Mouse (Mus musculus) kidney, adult 2 months (tissue): Measurements from ENCODE around the gene Nr4a2. TPM values are rescaled to one million over a fixed set of nuclear protein-coding genes. Genes with fewer than 3 reads are reported as not detected.

Experiments
- DNase-seq: peaks from one replicate; pipeline ENCODE4 v3.0.0; 2021
- H3K27ac ChIP-seq: fragments of 200-500 bp; 2 replicates; pipeline ENCODE4 v1.5.1; 2012; ENCODE audit warnings: low read depth, low read length, control low read depth, inconsistent platforms; ENCODE audit not compliant: insufficient read depth
- H3K27me3 ChIP-seq: fragments of 200-500 bp; replicated peaks from 2 replicates; pipeline ENCODE4 v1.6.1; 2012; ENCODE audit warnings: mild to moderate bottlenecking, moderate library complexity, low read length, inconsistent platforms; ENCODE audit not compliant: control insufficient read depth, insufficient read depth
- H3K36me3 ChIP-seq: fragments of 200-500 bp; 2 replicates; pipeline ENCODE4 v1.6.1; 2012; ENCODE audit warnings: mild to moderate bottlenecking, moderate library complexity, low read length, inconsistent platforms; ENCODE audit not compliant: control insufficient read depth, insufficient read depth
- H3K4me1 ChIP-seq: fragments of 200-500 bp; 2 replicates; pipeline ENCODE4 v1.6.1; 2011; ENCODE audit warnings: low read length; ENCODE audit not compliant: control insufficient read depth, insufficient read depth
- H3K4me3 ChIP-seq: fragments of 200-500 bp; 2 replicates; pipeline ENCODE4 v1.5.1; 2011; ENCODE audit warnings: mild to moderate bottlenecking, low read depth, low read length, control low read depth; ENCODE audit not compliant: insufficient read depth
- CTCF ChIP-seq: fragments of 200-500 bp; conservative IDR thresholded peaks from 2 replicates; pipeline ENCODE4 v1.5.1; 2011; ENCODE audit warnings: low read depth, mild to moderate bottlenecking, control low read depth, low read length, moderate library complexity, mixed read lengths; ENCODE audit not compliant: insufficient read depth, insufficient read length
- POLR2A ChIP-seq: fragments of 200-500 bp; IDR thresholded peaks from one replicate; pipeline ENCODE4 v1.6.1; 2011; ENCODE audit warnings: low read depth, low read length, control low read depth
- WGBS: fragments of 180-500 bp; shearing (Covaris S2); methylation state at CpG from one replicate; pipeline ENCODE4 v1.1.7; 2018; 5-methylcytosine and 5-hydroxymethylcytosine counted together
- polyA plus RNA-seq: library from polyadenylated mRNA; depleted of rRNA; stranded (reverse); fragments of >200 nt; gene quantifications from 2 replicates; pipeline ENCODE4 v1.2.3, GENCODE M21; 2012

The Nr4a2 gene
- polyA plus RNA-seq, 1 experiment, result 1.0 TPM

DNA sequence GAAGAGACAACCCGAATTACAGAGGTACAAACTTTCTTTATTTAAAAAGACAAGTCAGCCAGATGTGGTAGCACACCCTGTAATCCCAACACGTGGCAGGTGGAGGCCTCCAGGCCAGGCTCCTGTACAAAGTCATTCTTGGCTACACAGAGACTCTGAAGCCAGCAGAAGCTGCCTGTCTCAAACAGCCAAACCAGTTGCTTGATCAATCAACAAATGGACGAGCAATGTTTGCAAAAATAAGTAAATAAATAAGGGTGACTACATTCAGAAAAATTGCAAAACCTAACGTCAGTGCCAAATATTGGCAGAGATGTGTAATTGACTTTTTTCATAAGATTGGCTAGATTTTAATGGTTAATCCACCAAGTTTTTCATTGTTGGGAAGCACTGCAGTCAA is 3.7 kb upstream of the Nr4a2 start:
- Histone ChIP-seq H3K4me3 (no peak overlapping the region), H3K27me3 (no peaks in the 10 kb centered on the region), H3K36me3 (no peaks in the 10 kb centered on the region), H3K4me1 (no peaks in the 10 kb centered on the region), H3K27ac (no peak overlapping the region)
- TF ChIP-seq CTCF, result no peak
- no peak for TF ChIP-seq POLR2A
- WGBS, result 76% methylated on average over 4 of the region's 4 CpGs
- DNase-seq, result no peak

DNA sequence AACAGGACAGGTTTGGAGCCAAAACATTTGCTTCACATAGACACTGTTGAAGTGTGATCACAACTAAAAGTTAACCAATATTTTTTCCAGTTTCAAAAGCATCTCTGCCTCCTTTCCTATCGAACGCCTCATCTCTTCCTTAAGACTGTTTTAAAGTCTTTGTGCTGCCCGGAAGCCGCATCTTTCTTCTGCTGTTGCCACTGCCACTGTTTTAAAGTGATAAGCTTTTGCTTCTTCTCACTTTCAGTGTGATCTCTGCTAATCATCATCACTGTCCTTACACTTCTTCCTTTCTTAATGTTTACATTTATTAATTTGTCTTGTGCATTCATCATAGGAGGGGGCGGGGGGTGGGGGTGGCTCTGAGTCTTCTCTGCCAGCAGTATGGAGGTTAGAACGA is 2.1 kb upstream of the Nr4a2 start:
- WGBS, result 86% methylated on average over 6 of the region's 6 CpGs
- H3K4me1 ChIP-seq, result no peaks in the 10 kb centered on the region
- no peaks in the 10 kb centered on the region for H3K36me3 ChIP-seq
- no peak overlapping the region for H3K4me3 ChIP-seq
- no peak for DNase-seq
- TF ChIP-seq CTCF, result no peak
- TF ChIP-seq POLR2A, result no peak
- no peak overlapping the region for H3K27ac ChIP-seq
- H3K27me3 ChIP-seq, result no peaks in the 10 kb centered on the region; the same call in 1 of the 2 replicates

DNA sequence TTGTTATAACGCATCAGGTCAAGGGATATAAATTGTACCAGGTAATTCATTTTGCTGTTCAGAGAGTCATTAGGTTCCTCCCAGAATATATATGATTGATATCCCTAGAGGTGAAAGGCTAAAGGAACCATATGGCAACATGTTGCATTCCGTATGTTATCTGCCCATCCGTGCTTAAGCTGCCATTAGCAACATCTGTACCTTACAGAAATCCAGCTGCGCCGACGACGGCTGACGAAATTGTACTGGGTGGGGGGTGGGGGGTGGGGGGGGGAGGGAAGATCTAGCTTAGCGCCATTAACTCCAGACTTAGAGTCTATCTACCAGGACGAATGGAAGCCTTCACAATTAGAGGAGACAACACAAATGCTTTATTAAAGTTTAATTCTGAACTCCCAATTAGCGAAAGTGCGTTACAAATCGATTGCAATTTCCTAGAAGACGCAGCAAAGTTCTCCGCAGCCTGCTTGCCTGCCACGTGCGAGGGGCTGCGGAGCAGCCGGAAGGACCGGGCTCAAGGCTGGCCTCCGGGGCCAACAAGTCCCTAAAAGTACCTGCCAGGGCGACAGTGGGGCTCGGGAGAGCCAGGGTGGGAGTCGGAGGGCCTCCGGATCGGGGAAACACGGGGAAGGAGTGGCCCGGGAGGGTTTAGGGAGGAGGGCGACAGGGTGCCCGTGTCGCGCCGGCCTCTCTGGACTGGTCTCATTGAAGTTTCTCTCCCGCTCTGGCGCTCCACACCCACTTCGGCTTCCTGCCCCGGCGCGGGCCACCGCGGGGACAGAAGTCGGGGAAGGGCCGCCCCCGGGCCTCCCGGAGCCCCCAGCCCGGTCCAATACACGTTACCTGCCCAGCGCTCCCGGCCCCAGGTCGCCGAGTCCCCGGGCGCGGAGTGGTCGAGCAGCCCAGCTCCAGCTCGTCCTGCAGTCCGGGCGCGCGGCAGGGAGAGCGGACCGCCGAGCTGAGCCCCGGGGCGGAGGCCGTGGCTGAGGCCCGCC is 520 bp downstream of the Nr4a2 start:
- peak overlapping the region; percentile 67; the same call in 1 of the 2 replicates for H3K27ac ChIP-seq
- peak; percentile 58 for DNase-seq

DNA sequence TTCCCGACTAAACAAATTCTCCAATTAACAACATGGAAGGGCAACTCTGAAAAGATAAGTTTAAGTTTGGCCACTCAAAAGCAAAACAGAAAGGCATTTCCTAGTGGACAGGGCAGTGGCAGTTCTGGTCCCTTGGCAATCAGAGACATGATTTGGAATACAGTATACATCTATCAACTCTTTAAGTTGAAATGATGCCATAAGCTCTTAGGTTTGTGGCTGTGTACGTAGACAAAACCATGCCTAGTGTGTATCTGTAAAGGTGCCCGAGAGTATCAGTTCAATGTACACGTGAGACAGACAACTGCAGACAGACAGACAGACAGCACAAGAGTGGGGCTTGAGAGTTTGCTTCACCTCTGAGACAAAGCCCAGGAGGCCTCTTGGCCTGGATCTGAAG is 2.7 kb downstream of the Nr4a2 start:
- Histone ChIP-seq H3K36me3 (no peaks in the 10 kb centered on the region), H3K4me3 (no peak overlapping the region), H3K27me3 (no peaks in the 10 kb centered on the region; the same call in none of the 2 replicates), H3K4me1 (no peaks in the 10 kb centered on the region), H3K27ac (no peak overlapping the region)
- no peak for DNase-seq
- TF ChIP-seq POLR2A (no peak), CTCF (no peak)
- 92% methylated on average over 4 of the region's 4 CpGs for WGBS

More for the DNA sequence above, 520 bp downstream of the Nr4a2 start:
- H3K36me3 ChIP-seq, result no peaks in the 10 kb centered on the region
- no peaks in the 10 kb centered on the region; the same call in none of the 2 replicates for H3K27me3 ChIP-seq
- TF ChIP-seq POLR2A (no peak), CTCF (no peak)
- no peaks in the 10 kb centered on the region for H3K4me1 ChIP-seq
- WGBS, result 2% methylated on average over 66 of the region's 67 CpGs
- H3K4me3 ChIP-seq, result peak overlapping the region; percentile 49

DNA sequence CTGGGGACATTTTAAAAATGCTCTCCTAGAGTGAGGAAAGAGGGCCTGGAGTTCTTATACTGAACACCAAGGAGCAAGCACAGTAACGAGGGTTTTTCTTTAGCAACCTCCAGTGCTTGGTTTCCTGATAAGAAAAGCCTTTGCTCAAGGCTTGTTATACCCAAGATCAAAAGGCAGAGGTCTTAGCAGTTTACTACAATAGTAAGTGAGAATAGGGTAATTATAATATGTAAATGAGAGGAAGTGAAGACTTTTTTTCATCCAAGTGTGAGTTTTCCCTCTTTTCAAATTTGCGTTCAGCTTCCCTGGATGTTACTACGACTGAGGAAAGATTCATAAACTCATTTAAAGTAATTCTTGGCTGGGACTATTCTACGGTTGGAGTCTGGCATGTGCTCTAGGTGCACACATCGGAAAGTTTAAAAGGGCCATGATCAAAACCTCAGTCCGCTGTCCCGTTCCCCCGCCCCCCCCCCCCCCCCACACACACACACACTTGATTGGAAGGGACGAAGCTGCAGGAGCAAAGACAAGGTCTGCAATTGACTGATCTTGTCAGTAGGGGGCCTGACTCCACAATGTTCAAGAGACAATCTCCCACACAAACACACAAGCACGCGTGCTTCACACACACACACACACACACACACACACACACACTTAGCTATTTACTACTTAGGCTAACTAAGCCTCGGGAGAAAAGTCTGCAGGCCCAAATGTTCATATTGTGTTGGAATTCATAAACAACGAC is 6.4 kb downstream of the Nr4a2 start:
- DNase-seq, result peak; percentile 85
- 3% methylated on average over 13 of the region's 13 CpGs for WGBS
- Histone ChIP-seq H3K27ac (peak overlapping the region; percentile 74), H3K27me3 (peaks cover 1% of the 10 kb centered on the region), H3K4me3 (peak overlapping the region; percentile 72), H3K36me3 (no peaks in the 10 kb centered on the region), H3K4me1 (peaks cover 5% of the 10 kb centered on the region; the same call in 1 of the 2 replicates)
- TF ChIP-seq CTCF (peak; percentile 67), POLR2A (no peak)

DNA sequence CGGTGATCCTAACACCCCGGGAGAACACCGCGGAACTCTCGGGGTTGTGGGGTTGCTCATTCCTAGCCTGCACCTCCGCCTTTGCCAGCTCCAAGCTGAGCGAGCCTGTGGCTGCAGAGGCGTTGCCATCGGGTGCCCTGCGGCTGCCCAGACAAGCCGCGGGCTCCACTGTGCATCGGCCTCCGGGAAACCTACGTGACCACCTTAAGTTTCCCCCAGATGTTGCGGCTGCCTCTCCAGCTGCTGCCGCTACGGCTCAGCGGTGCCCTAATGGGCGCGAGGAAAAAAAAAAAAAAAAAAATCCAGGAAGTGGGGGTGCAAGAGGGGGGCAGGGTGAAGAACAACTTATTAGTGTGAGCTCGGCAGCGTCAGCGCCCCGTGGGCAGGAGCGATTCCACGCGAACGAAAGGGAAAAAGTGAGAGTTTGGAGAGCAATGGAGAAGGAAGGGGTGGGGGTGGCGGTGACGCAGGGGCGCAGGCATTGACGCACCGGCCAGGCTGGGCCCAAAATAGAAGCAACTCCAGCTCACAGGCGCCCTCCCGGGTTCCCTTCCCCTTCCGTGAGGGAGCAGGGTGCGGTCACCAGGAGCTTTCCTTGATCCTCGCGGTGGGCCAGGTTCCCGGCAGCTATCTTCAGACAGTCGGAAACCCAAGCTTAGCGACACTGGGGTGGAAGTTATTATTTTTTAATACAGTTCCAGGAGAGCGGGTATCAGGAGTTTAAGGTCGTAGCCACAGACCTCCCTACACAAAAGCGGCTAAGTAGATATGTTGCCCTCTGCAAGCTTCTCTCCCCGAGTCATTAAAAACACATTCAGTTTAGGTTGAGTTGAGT is 7.2 kb downstream of the Nr4a2 start:
- TF ChIP-seq POLR2A, result no peak
- TF ChIP-seq CTCF, result no peak
- peak; percentile 85 for DNase-seq
- WGBS, result under 1% methylated on average over 47 of the region's 47 CpGs
- peak overlapping the region; percentile 72 for H3K4me3 ChIP-seq
- H3K27ac ChIP-seq, result peak overlapping the region; percentile 74
- peaks cover 2% of the 10 kb centered on the region for H3K27me3 ChIP-seq
- peaks cover 5% of the 10 kb centered on the region; the same call in 1 of the 2 replicates for H3K4me1 ChIP-seq
- no peaks in the 10 kb centered on the region for H3K36me3 ChIP-seq
